Mouse (Mus musculus): ENCODE results near the gene Usp27x.

DNA sequence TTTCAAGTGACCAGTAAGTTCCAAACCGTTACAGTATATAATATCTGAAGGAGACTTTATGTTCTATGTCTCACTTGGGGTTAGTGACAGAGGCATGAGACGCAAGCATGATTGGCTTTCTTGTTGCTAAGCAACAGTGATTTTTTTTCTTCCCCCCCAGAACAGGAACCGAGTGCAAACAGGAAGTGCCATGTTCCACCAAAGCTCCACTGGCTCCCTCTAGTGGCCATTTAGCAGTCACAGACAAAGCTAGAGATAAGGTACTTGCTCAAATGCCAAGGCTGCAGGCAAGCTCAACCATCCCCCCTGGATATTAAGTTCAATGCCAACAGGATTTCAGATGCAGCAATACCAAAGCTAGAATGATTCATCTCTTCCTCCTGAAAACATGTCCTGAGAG lies 45.4 kb upstream of the Usp27x start:
- TF ChIP-seq CTCF (IDR thresholded peaks at IDR 0.05; ENCODE audit: extremely low read depth, insufficient read depth, low read length) (peak; percentile 73), POLR2A (IDR thresholded peaks at IDR 0.05; ENCODE audit: extremely low read depth, insufficient read depth, low read length) (no peak)

All from cortical plate, adult 2 months (tissue).